ENCODE assay signal across 19 mouse cellular contexts in genomic region chr8:94850049-94850448, GRCm38 (mm10). TPM values are rescaled to one million over a fixed set of nuclear protein-coding genes. Genes with fewer than 3 reads are reported as not detected.
"Had no signal": no experiment of that assay in that cellular context is flagged by ENCODE, and none has a peak within 500 bp of the region (broad histone marks: within the 10 kb centered on the region; RNA-seq: fewer than 3 reads in every experiment).

No protein-coding gene starts in this region.

- H3K4me1 ChIP-seq: lung, embryonic 15.5 days; midbrain, embryonic 13.5 days; midbrain, embryonic 15.5 days; neural tube, embryonic 12.5 days had no signal

- DNase-seq: liver, postnatal 0 days; lung, adult 2 months; lung, postnatal 14 days; lung, postnatal 36 days; right cerebral cortex, postnatal 14 days; spleen, adult 18-20 months; thymus, adult 18-20 months; thymus, postnatal 14 days; thymus, postnatal 36 days had no signal

- H3K4me3 ChIP-seq: lung, embryonic 15.5 days; megakaryocyte, embryonic 14.5 days; midbrain, embryonic 13.5 days; midbrain, embryonic 15.5 days; neural tube, embryonic 12.5 days had no signal

- H3K27ac ChIP-seq: lung, embryonic 15.5 days; macrophage; midbrain, embryonic 13.5 days; midbrain, embryonic 15.5 days; neural tube, embryonic 12.5 days had no signal

RNA-seq across cellular contexts. Expression of gene Ccl17, which starts 39.8 kb away (rescaled TPM):
- total RNA-seq: monocyte, adult 5-6 weeks; neutrophil, adult 5-6 weeks had no signal
- polyA plus RNA-seq: liver, postnatal 0 days; macrophage; midbrain, embryonic 11.5 days; neural tube, embryonic 12.5 days; stomach, embryonic 14.5 days had no signal
